Mouse (Mus musculus) neural tube, embryonic 12.5 days (tissue): ENCODE results near the gene Klhdc4. TPM values are rescaled to one million over a fixed set of nuclear protein-coding genes. Genes with fewer than 3 reads are reported as not detected.

ENCODE experiments used
- ATAC-seq: fragments of 200-750 bp; cut with Nextera tagmentation; 2 replicates; pipeline ENCODE4 v1.8.0; 2017; ENCODE audit warnings: low read depth, mild to moderate bottlenecking, moderate TSS enrichment, moderate library complexity; ENCODE audit not compliant: low FRiP score
- H3K27ac ChIP-seq: fragments of 300-500 bp; sonication (generic); 2 replicates; pipeline ENCODE4 v1.5.1; 2016
- H3K27me3 ChIP-seq: fragments of 300-500 bp; sonication (generic); replicated peaks from 2 replicates; pipeline ENCODE4 v1.6.1; 2016; ENCODE audit warnings: mild to moderate bottlenecking
- H3K36me3 ChIP-seq: fragments of 300-500 bp; sonication (generic); 2 replicates; pipeline ENCODE4 v1.6.1; 2016; ENCODE audit warnings: mild to moderate bottlenecking
- H3K4me1 ChIP-seq: fragments of 300-500 bp; sonication (generic); 2 replicates; pipeline ENCODE4 v1.6.1; 2016
- H3K4me2 ChIP-seq: fragments of 300-500 bp; sonication (generic); replicated peaks from 2 replicates; pipeline ENCODE4 v1.6.1; 2016; ENCODE audit warnings: mild to moderate bottlenecking
- H3K4me3 ChIP-seq: fragments of 300-500 bp; sonication (generic); 2 replicates; pipeline ENCODE4 v1.5.1; 2016
- H3K9ac ChIP-seq: fragments of 300-500 bp; sonication (generic); 2 replicates; pipeline ENCODE4 v1.6.1; 2016; ENCODE audit warnings: mild to moderate bottlenecking
- H3K9me3 ChIP-seq: fragments of 300-500 bp; sonication (generic); 2 replicates; pipeline ENCODE4 v1.6.1; 2016; ENCODE audit warnings: mild to moderate bottlenecking
- WGBS: fragments of 180-500 bp; shearing (Covaris S2); methylation state at CpG from one replicate; pipeline ENCODE4 v1.1.7; 2016; 5-methylcytosine and 5-hydroxymethylcytosine counted together
- polyA plus RNA-seq: library from polyadenylated mRNA; unstranded; fragments of >200 nt; fragmentation: Nextera tagmentation; extraction: Ambion mirVana; gene quantifications from 2 replicates; pipeline ENCODE4 v1.2.1, GENCODE M21; 2016

The Klhdc4 gene
- polyA plus RNA-seq = 47.7 and 49.8 TPM in 2 replicates

DNA sequence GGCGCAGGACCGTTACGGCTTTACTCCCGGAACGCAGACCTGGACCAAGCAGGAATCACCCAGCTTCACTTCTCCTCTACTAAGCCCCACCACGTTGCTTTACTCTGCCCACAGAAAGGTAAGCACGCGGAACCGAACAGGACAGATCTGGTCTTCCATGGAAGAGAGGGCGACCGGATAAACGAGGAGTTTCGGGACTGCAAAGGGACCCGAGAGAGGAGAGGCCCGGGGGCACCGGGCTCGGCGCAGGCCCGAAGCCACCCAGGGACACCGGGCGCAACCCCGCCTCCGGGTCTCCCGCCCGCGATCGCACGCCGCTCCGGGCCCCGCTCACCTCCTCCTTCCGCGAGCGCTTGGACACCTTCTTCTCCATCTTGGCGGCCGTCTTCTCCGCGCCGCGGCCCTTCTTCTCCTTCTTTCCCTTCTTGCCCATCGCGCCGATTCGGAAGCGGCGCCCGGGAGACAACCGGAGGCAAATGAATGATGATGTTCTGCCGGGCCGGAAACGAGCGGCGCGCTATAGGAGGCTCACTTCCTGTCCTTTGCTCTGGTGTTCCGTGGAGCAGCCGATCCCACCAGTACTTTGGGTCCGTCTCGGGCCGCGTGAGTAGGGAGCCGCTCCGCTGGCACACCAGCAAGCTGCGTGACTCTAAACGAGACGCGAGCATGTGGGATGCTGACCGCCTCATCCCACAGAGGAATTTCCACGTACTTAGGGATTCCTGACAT, at the start of gene Klhdc4:
TSS of gene Klhdc4 (minus strand) at position 522 of the 729 bp plus-strand sequence.
- no peaks in the 10 kb centered on the region for H3K36me3 ChIP-seq
- peak within 1 kb of the TSS; percentile 97 for H3K4me2 ChIP-seq
- H3K9me3 ChIP-seq = no peaks in the 10 kb centered on the region
- H3K4me1 ChIP-seq = peaks cover 15% of the 10 kb centered on the region
- no peaks in the 10 kb centered on the region for H3K27me3 ChIP-seq
- WGBS = under 1% methylated on average over 68 of the region's 68 CpGs
- ATAC-seq = peak; percentile 96
- peak within 1 kb of the TSS; percentile 90 for H3K4me3 ChIP-seq
- H3K9ac ChIP-seq = peak within 1 kb of the TSS; percentile 87
- 0 out of 2 replicates have a peak within 1 kb of the TSS, but pooled peaks have one; percentile 4 for H3K27ac ChIP-seq

- no peak overlapping the region for H3K9ac ChIP-seq
- 87% methylated on average over 7 of the region's 7 CpGs for WGBS
- H3K4me3 ChIP-seq = no peak overlapping the region
- no peak overlapping the region for H3K4me2 ChIP-seq
- H3K4me1 ChIP-seq = peaks cover 5% of the 10 kb centered on the region; the same call in 1 of the 2 replicates
- H3K9me3 ChIP-seq = no peaks in the 10 kb centered on the region
- no peaks in the 10 kb centered on the region for H3K27me3 ChIP-seq
- H3K27ac ChIP-seq = no peak overlapping the region
- H3K36me3 ChIP-seq = peaks cover 17% of the 10 kb centered on the region
- ATAC-seq = no peak
Measured at GRCm38 (mm10) chr8:121877828-121878480, 48.6 kb upstream of the Klhdc4 start.

- Histone ChIP-seq H3K27ac (no peak overlapping the region), H3K4me2 (no peak overlapping the region), H3K4me3 (no peak overlapping the region), H3K36me3 (peaks cover 10% of the 10 kb centered on the region), H3K9ac (no peak overlapping the region), H3K9me3 (no peaks in the 10 kb centered on the region), H3K4me1 (peaks cover 9% of the 10 kb centered on the region), H3K27me3 (no peaks in the 10 kb centered on the region)
- 81% methylated on average over 5 of the region's 5 CpGs for WGBS
- no peak for ATAC-seq
Measured at GRCm38 (mm10) chr8:121877212-121877611, 47.8 kb upstream of the Klhdc4 start.

GRCm38 (mm10) chr8:121875517-121875916, 46.1 kb upstream of the Klhdc4 start:
- H3K9ac ChIP-seq = no peak overlapping the region
- no peak overlapping the region for H3K27ac ChIP-seq
- peaks cover 15% of the 10 kb centered on the region for H3K4me1 ChIP-seq
- H3K36me3 ChIP-seq = no peaks in the 10 kb centered on the region
- no peak overlapping the region for H3K4me3 ChIP-seq
- no peaks in the 10 kb centered on the region for H3K9me3 ChIP-seq
- no peak overlapping the region for H3K4me2 ChIP-seq
- WGBS = 87% methylated on average over 9 of the region's 9 CpGs
- H3K27me3 ChIP-seq = no peaks in the 10 kb centered on the region
- ATAC-seq = no peak

DNA sequence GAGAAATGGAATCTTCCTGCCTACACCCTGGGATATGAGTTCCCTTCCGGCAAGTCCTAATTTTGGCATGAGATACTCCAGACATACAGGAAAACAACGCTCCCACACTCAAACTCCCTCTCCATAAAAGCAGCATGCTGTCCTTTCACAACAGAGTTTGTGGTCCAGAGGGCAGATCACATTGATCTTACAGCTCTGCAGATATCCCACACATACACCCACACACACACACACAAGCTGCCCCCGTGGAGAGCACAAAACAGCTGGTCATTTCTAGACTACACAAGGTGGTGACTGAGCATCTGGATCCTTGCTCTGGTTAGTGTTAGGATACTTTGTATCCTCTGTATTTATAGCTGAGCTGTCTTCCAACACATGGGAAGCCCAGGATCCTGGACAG, 45.7 kb upstream of the Klhdc4 start:
- no peaks in the 10 kb centered on the region for H3K27me3 ChIP-seq
- no peak for ATAC-seq
- H3K36me3 ChIP-seq = no peaks in the 10 kb centered on the region
- WGBS = 63% methylated on average over 3 of the region's 3 CpGs
- H3K4me3 ChIP-seq = no peak overlapping the region
- H3K27ac ChIP-seq = no peak overlapping the region
- H3K9ac ChIP-seq = no peak overlapping the region
- no peak overlapping the region for H3K4me2 ChIP-seq
- H3K9me3 ChIP-seq = no peaks in the 10 kb centered on the region
- H3K4me1 ChIP-seq = peaks cover 15% of the 10 kb centered on the region

GRCm38 (mm10) chr8:121874031-121874430, 44.7 kb upstream of the Klhdc4 start:
- no peak for ATAC-seq
- 65% methylated on average over 9 of the region's 9 CpGs for WGBS
- Histone ChIP-seq H3K27ac (no peak overlapping the region), H3K9me3 (no peaks in the 10 kb centered on the region), H3K4me2 (no peak overlapping the region), H3K36me3 (no peaks in the 10 kb centered on the region), H3K4me3 (no peak overlapping the region), H3K4me1 (peaks cover 15% of the 10 kb centered on the region), H3K27me3 (no peaks in the 10 kb centered on the region), H3K9ac (no peak overlapping the region)

DNA sequence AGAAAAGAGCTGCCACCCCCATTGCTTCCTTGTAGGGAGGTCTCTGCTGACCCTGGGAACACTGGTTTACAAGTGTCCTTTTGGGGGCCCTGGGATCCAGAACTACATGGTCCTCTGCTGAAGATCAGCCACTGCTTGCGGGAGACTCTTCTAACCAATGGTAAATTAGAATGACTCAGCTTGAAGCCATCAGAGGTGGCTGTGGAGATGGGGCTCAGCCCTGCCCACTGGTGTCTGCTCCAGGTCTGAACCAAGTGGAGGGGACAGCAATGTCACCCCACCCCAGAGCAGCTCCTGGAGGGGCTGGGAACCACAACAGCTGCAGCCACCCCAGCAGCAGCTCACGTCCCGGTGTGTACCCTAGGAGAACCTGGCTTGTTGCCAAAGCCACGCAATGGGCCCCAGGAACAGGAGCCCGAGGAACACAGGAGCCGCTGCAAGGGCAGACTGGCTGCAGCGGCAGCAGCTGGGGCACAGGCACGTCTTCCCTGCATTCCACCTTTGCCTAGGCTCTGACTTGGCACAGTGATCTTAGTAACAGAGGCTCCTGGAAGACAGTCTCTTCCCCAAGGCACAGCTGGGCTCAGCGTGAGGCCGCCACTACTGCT, 42.6 kb upstream of the Klhdc4 start:
- Histone ChIP-seq H3K4me3 (no peak overlapping the region), H3K9ac (no peak overlapping the region), H3K4me1 (peaks cover 15% of the 10 kb centered on the region), H3K27me3 (no peaks in the 10 kb centered on the region), H3K4me2 (peak overlapping the region; percentile 28; the same call in 1 of the 2 replicates), H3K36me3 (no peaks in the 10 kb centered on the region), H3K9me3 (no peaks in the 10 kb centered on the region), H3K27ac (no peak overlapping the region)
- ATAC-seq = no peak
- WGBS = 34% methylated on average over 10 of the region's 10 CpGs

- H3K9me3 ChIP-seq = no peaks in the 10 kb centered on the region
- no peaks in the 10 kb centered on the region for H3K36me3 ChIP-seq
- no peak overlapping the region for H3K4me3 ChIP-seq
- no peak overlapping the region for H3K27ac ChIP-seq
- 91% methylated on average over 2 of the region's 2 CpGs for WGBS
- H3K9ac ChIP-seq = no peak overlapping the region
- H3K4me1 ChIP-seq = peaks cover 15% of the 10 kb centered on the region
- no peaks in the 10 kb centered on the region for H3K27me3 ChIP-seq
- ATAC-seq = no peak
- no peak overlapping the region for H3K4me2 ChIP-seq
Measured at GRCm38 (mm10) chr8:121870190-121870589, 40.8 kb upstream of the Klhdc4 start.

DNA sequence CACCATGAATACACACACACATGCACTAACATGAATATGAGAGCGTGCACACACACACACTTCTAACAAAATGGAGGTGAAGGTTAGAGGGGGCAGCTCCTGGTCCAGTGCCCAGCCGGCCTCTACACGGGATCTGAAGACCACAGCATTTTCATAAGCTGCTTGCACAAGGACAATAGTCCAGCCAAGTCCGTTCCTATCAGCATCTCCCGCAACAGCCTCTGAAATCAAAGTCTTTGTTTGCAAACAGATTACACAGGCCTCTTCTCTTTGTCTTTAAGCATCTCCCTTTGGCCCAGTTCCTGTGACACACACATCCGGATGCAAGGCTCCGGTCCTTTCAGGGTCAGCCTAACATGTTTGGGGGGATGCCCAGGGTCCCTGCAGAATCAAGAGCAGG, 39.5 kb upstream of the Klhdc4 start:
- WGBS = 93% methylated on average over 7 of the region's 7 CpGs
- no peaks in the 10 kb centered on the region for H3K9me3 ChIP-seq
- ATAC-seq = no peak
- no peak overlapping the region for H3K9ac ChIP-seq
- no peaks in the 10 kb centered on the region for H3K27me3 ChIP-seq
- peaks cover 10% of the 10 kb centered on the region for H3K4me1 ChIP-seq
- H3K4me3 ChIP-seq = no peak overlapping the region
- H3K36me3 ChIP-seq = no peaks in the 10 kb centered on the region
- H3K27ac ChIP-seq = no peak overlapping the region
- H3K4me2 ChIP-seq = no peak overlapping the region

DNA sequence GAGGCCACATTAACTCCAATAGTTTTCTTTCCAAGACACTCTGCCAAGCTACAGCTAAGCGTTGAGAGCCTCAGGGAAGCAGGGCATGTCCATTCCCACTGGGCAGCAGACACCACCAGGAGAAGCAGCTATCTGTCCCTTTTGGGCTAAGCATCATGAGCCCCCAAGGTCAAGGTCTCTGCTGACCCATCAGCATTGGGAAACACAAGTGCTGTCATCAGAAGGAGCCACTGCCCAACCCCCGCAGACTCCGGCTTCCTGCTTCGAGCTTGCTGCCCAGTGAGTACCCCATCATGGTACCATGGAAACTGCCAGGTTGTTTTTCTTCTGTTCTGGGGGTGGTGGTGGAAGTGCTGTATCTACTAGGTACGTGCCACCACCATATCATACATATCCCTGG, 38.8 kb upstream of the Klhdc4 start:
- no peak for ATAC-seq
- no peak overlapping the region for H3K9ac ChIP-seq
- H3K4me3 ChIP-seq = no peak overlapping the region
- no peaks in the 10 kb centered on the region for H3K27me3 ChIP-seq
- H3K4me1 ChIP-seq = peaks cover 10% of the 10 kb centered on the region
- no peak overlapping the region for H3K4me2 ChIP-seq
- 83% methylated on average over 5 of the region's 5 CpGs for WGBS
- no peaks in the 10 kb centered on the region for H3K36me3 ChIP-seq
- H3K9me3 ChIP-seq = no peaks in the 10 kb centered on the region
- H3K27ac ChIP-seq = no peak overlapping the region

DNA sequence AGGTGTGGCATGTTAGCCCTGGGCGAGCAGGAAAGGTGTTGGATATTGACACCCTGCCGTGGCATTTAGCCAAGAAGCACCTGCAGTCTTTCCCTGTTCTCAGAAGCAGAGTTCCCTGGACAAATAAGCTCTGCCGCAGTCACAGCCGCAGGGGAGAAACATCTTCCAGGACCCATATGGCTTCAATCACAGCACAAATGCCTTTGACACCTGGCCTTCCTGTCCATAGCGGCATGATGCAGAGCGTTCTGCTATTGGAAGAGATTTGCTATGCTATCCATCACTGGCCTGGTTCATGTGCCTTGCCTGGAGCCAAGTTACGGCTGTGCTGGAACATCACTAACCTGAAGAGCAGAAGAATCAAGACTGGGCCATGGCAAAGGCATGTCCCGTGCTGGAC, 36.0 kb upstream of the Klhdc4 start:
- Histone ChIP-seq H3K36me3 (no peaks in the 10 kb centered on the region), H3K27me3 (no peaks in the 10 kb centered on the region), H3K4me2 (no peak overlapping the region), H3K4me3 (no peak overlapping the region), H3K4me1 (no peaks in the 10 kb centered on the region), H3K9me3 (no peaks in the 10 kb centered on the region), H3K27ac (no peak overlapping the region), H3K9ac (no peak overlapping the region)
- no peak for ATAC-seq
- 84% methylated on average over 8 of the region's 8 CpGs for WGBS

DNA sequence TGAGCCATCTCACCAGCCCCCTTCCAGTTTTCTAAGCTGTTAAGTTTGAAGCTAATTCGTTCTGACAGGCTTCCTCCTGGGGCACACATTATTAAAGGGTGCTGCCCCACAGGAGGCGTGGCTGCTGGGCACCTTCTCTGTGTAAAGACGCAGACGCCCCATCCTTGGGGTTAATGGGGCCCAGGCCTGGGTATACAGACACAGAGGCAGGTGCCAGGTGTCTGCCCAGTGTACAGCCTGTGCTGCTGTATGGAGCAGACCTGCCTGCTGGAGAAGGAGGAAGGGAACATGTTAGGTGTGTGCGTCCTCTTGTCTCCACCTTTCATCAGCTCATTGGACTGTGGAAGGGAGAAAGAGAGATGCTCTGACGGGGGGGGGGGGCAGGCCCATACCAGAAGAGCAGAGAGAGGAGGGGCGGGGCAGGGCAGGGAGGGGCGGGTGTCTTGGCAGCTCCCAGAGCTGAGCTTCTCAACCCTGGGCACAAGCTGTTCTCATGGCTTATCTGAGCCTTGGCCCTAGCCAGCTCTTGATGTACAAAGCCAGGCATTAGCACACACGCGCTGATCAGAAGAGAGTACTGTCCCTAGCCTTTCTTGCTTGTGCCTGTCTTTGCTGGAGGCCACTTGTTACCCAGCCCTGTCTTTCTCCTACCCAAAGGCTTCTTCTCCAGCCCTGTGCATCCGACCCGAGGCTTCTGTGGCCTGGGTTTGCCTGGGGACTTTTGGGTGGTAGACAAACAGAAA, 32.6 kb upstream of the Klhdc4 start:
- H3K9ac ChIP-seq = no peak overlapping the region
- H3K4me2 ChIP-seq = no peak overlapping the region
- no peak for ATAC-seq
- H3K4me3 ChIP-seq = no peak overlapping the region
- H3K27ac ChIP-seq = no peak overlapping the region
- WGBS = 75% methylated on average over 12 of the region's 12 CpGs
- no peaks in the 10 kb centered on the region for H3K4me1 ChIP-seq
- no peaks in the 10 kb centered on the region for H3K9me3 ChIP-seq
- H3K36me3 ChIP-seq = no peaks in the 10 kb centered on the region
- no peaks in the 10 kb centered on the region for H3K27me3 ChIP-seq
